Mouse (Mus musculus) brain, embryonic 14.5 days (tissue): ENCODE measurements around the gene Ssxb8.

ENCODE experiments used
- CTCF ChIP-seq: fragments of 200-500 bp; IDR thresholded peaks from 2 replicates; pipeline ENCODE4 v1.5.1; 2012; ENCODE audit warnings: inconsistent platforms, mild to moderate bottlenecking, moderate library complexity, borderline replicate concordance; ENCODE audit not compliant: insufficient read depth, insufficient read length; ENCODE audit errors: extremely low read depth
- POLR2A ChIP-seq: fragments of 200-500 bp; IDR thresholded peaks from 2 replicates; pipeline ENCODE4 v1.6.1; 2012; ENCODE audit warnings: mild to moderate bottlenecking, inconsistent platforms, borderline replicate concordance; ENCODE audit not compliant: poor library complexity, insufficient read depth, insufficient read length, severe bottlenecking; ENCODE audit errors: extremely low read depth

GRCm38 (mm10) chrX:8732907-8733306 is 42.3 kb upstream of the Ssxb8 start:
- no peak for TF ChIP-seq CTCF
- TF ChIP-seq POLR2A, result no peak
